Mouse (Mus musculus) granulocyte monocyte progenitor cell, adult 5-6 weeks (primary cell): ENCODE data around the gene Mylk. TPM values are rescaled to one million over a fixed set of nuclear protein-coding genes. Genes with fewer than 3 reads are reported as not detected.
A peak's percentile ranks its signal among the peaks of the same experiment; 100 is the strongest.

Experiments
- ATAC-seq: replicated peaks from 2 replicates; pipeline ENCODE4 v1.8.0; 2016; ENCODE audit warnings: mild to moderate bottlenecking, moderate TSS enrichment, inconsistent platforms; ENCODE audit not compliant: poor library complexity, severe bottlenecking
- total RNA-seq, 2 experiments: library from RNA; stranded (forward) in 1 of 2; stranded (reverse) in 1 of 2; fragments of 200-712, 200-1000 nt in 1 of 2; fragments of >200 nt in 1 of 2; fragmentation: Nextera tagmentation in 1 of 2; gene quantifications; 2 replicates each; pipeline ENCODE4 v1.2.3; 2014 to 2017

Mylk gene
- total RNA-seq, 2 experiments from 2014 or later, result 0.17 to 4.3 TPM

GRCm38 (mm10) chr16:34899997-34900396 is 155.0 kb downstream of the Mylk start:
- ATAC-seq, result no peak

- no peak for ATAC-seq
Observed at GRCm38 (mm10) chr16:34900471-34900870, 155.5 kb downstream of the Mylk start.

- no peak for ATAC-seq
Observed at GRCm38 (mm10) chr16:34901031-34901430, 156.0 kb downstream of the Mylk start.

- ATAC-seq, result no peak
Observed at GRCm38 (mm10) chr16:34901611-34902293, 156.7 kb downstream of the Mylk start.

GRCm38 (mm10) chr16:34902294-34902680 is 157.3 kb downstream of the Mylk start:
- ATAC-seq, result peak; percentile 62; the same call in 1 of the 2 replicates

- no peak for ATAC-seq
Observed at GRCm38 (mm10) chr16:34902761-34903160, 157.8 kb downstream of the Mylk start.

GRCm38 (mm10) chr16:34904876-34905275 is 159.9 kb downstream of the Mylk start:
- ATAC-seq, result no peak

- ATAC-seq, result no peak
Observed at GRCm38 (mm10) chr16:34909437-34909836, 164.4 kb downstream of the Mylk start.

- no peak for ATAC-seq
Observed at GRCm38 (mm10) chr16:34917373-34917900, 172.4 kb downstream of the Mylk start.

- ATAC-seq, result peak; percentile 67
Observed at GRCm38 (mm10) chr16:34920182-34920581, 175.2 kb downstream of the Mylk start.

- ATAC-seq, result no peak
Observed at GRCm38 (mm10) chr16:34920868-34921267, 175.9 kb downstream of the Mylk start.

GRCm38 (mm10) chr16:34921319-34921718 is 176.3 kb downstream of the Mylk start:
- ATAC-seq, result no peak

- no peak for ATAC-seq
Observed at GRCm38 (mm10) chr16:34923630-34924029, 178.6 kb downstream of the Mylk start.

GRCm38 (mm10) chr16:34924324-34924723 is 179.3 kb downstream of the Mylk start:
- no peak for ATAC-seq

GRCm38 (mm10) chr16:34924937-34925618 is 180.1 kb downstream of the Mylk start:
- ATAC-seq, result no peak

- ATAC-seq, result no peak
Observed at GRCm38 (mm10) chr16:34926531-34927435, 181.8 kb downstream of the Mylk start.

GRCm38 (mm10) chr16:34929686-34930085 is 184.7 kb downstream of the Mylk start:
- ATAC-seq, result no peak

GRCm38 (mm10) chr16:34930110-34930509 is 185.1 kb downstream of the Mylk start:
- ATAC-seq, result no peak

GRCm38 (mm10) chr16:34931306-34931705 is 186.3 kb downstream of the Mylk start:
- ATAC-seq, result no peak

- ATAC-seq, result no peak
Observed at GRCm38 (mm10) chr16:34933173-34933572, 188.2 kb downstream of the Mylk start.

- no peak for ATAC-seq
Observed at GRCm38 (mm10) chr16:34934486-34934885, 189.5 kb downstream of the Mylk start.
